Mouse (Mus musculus) limb, embryonic 14.5 days (tissue): ENCODE results near the gene 9930021J03Rik. TPM values are rescaled to one million over a fixed set of nuclear protein-coding genes. Genes with fewer than 3 reads are reported as not detected.

Source experiments
- ATAC-seq: fragments of 200-750 bp; cut with Nextera tagmentation; 2 replicates; pipeline ENCODE4 v1.8.0; 2017; ENCODE audit warnings: low read depth, moderate number of reproducible peaks, moderate TSS enrichment; ENCODE audit not compliant: low FRiP score
- DNase-seq: peaks from one replicate; pipeline ENCODE4 v3.0.0-alpha.2; 2015; ENCODE audit warnings: low spot score
- H3K27ac ChIP-seq: fragments of 300-500 bp; sonication (generic); replicated peaks from 2 replicates; pipeline ENCODE4 v1.5.1; 2014; ENCODE audit warnings: low read depth, mild to moderate bottlenecking, low read length, moderate library complexity, mixed read lengths
- H3K27me3 ChIP-seq: fragments of 300-500 bp; sonication (generic); 2 replicates; pipeline ENCODE4 v1.6.1; 2014; ENCODE audit warnings: low read length, mixed read lengths; ENCODE audit not compliant: control insufficient read depth, insufficient read depth
- H3K36me3 ChIP-seq: fragments of 300-500 bp; sonication (generic); 2 replicates; pipeline ENCODE4 v1.6.1; 2014; ENCODE audit warnings: mild to moderate bottlenecking, low read length, moderate library complexity, mixed read lengths; ENCODE audit not compliant: control insufficient read depth, insufficient read depth
- H3K4me1 ChIP-seq: fragments of 300-500 bp; sonication (generic); 2 replicates; pipeline ENCODE4 v1.6.1; 2014; ENCODE audit warnings: antibody characterized with exemption, low read length, mixed read lengths; ENCODE audit not compliant: control insufficient read depth, insufficient read depth
- H3K4me2 ChIP-seq: fragments of 300-500 bp; sonication (generic); replicated peaks from 2 replicates; pipeline ENCODE4 v1.6.1; 2014; ENCODE audit warnings: low read depth, mild to moderate bottlenecking, low read length, moderate library complexity; ENCODE audit not compliant: severe bottlenecking
- H3K4me3 ChIP-seq: fragments of 300-500 bp; sonication (generic); replicated peaks from 2 replicates; pipeline ENCODE4 v1.5.1; 2014; ENCODE audit warnings: low read length
- H3K9ac ChIP-seq: fragments of 300-500 bp; sonication (generic); 2 replicates; pipeline ENCODE4 v1.6.1; 2014; ENCODE audit warnings: mild to moderate bottlenecking, low read depth, low read length, moderate library complexity; ENCODE audit not compliant: severe bottlenecking
- H3K9me3 ChIP-seq: fragments of 300-500 bp; sonication (generic); 2 replicates; pipeline ENCODE4 v1.6.1; 2016; ENCODE audit warnings: low read length; ENCODE audit not compliant: control insufficient read depth
- POLR2A ChIP-seq: fragments of 200-500 bp; IDR thresholded peaks from 2 replicates; pipeline ENCODE4 v1.8.0; 2012; ENCODE audit warnings: inconsistent platforms, mild to moderate bottlenecking, moderate library complexity, borderline replicate concordance; ENCODE audit not compliant: insufficient read depth, insufficient read length; ENCODE audit errors: extremely low read depth
- WGBS: fragments of 180-500 bp; shearing (Covaris S2); extraction: QIAGEN DNeasy Blood & Tissue Kit; methylation state at CpG from one replicate; pipeline ENCODE4 v1.1.7; 2014; 5-methylcytosine and 5-hydroxymethylcytosine counted together
- polyA plus RNA-seq, 2 experiments: library from polyadenylated mRNA; depleted of rRNA in 1 of 2; stranded (reverse) in 1 of 2; unstranded in 1 of 2; fragments of >200 nt; fragmentation: Nextera tagmentation in 1 of 2; extraction: Ambion mirVana in 1 of 2; gene quantifications; 2 replicates each; pipeline versions ENCODE4 v1.2.1 to v1.2.3; 2012 to 2014

The 9930021J03Rik gene
- polyA plus RNA-seq, 2 experiments: 8.5 to 23.0 TPM

DNA sequence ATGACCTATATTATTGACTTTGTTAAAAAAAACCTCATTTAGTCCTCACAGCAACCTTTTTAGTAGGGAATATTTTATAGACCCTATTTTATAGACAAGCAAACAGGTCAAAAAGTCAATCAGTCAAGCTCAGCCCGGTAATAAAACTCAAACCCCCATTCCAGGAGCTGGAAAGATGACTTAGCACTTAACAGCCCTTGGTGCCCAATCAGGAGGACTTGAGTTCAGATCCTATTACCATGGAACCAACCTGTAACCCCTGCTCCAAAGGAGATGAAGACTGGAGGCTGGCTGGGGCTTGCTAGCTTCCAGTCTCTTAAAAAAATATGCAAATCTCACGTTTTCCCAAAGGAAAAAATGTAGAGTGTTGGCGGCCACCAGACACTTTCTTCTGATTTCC, 1.8 kb downstream of the 9930021J03Rik start:
- ATAC-seq (no peak), DNase-seq (no peak)
- Histone ChIP-seq H3K27me3 (no peaks in the 10 kb centered on the region), H3K27ac (no peak overlapping the region), H3K36me3 (peaks cover 3% of the 10 kb centered on the region; the same call in 1 of the 2 replicates), H3K9ac (no peak overlapping the region), H3K4me3 (peak overlapping the region; percentile 92; the same call in 1 of the 2 replicates), H3K9me3 (no peaks in the 10 kb centered on the region), H3K4me1 (peaks cover 4% of the 10 kb centered on the region; the same call in 1 of the 2 replicates), H3K4me2 (peak overlapping the region; percentile 78)
- 46% methylated on average over 3 of the region's 3 CpGs for WGBS
- TF ChIP-seq POLR2A: no peak

DNA sequence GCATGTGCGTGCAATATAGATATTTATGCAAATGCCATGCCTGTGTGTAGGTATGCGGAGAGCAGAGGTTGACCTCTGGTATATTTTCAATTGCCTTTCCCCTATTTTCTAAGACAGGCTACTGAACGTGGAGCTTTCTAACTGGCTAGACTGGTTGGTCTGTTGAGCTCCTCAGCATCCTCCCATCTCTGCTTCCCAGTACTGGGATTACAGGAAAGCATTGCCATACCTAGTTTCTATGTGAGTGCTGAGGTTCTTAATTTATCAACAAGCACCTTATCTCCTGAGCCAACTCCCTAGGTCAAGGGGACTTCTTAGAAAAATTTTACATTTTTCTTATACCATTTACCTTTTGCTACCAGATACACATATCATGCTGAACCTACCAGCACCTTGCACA, 8.4 kb downstream of the 9930021J03Rik start:
- no peaks in the 10 kb centered on the region for H3K36me3 ChIP-seq
- no peaks in the 10 kb centered on the region for H3K4me1 ChIP-seq
- ATAC-seq (no peak), DNase-seq (no peak)
- no peak overlapping the region for H3K4me2 ChIP-seq
- H3K4me3 ChIP-seq: no peak overlapping the region
- H3K27ac ChIP-seq: no peak overlapping the region
- H3K27me3 ChIP-seq: no peaks in the 10 kb centered on the region
- no peak for TF ChIP-seq POLR2A
- WGBS: 74% methylated on average over 3 of the region's 3 CpGs
- no peaks in the 10 kb centered on the region for H3K9me3 ChIP-seq
- H3K9ac ChIP-seq: no peak overlapping the region

DNA sequence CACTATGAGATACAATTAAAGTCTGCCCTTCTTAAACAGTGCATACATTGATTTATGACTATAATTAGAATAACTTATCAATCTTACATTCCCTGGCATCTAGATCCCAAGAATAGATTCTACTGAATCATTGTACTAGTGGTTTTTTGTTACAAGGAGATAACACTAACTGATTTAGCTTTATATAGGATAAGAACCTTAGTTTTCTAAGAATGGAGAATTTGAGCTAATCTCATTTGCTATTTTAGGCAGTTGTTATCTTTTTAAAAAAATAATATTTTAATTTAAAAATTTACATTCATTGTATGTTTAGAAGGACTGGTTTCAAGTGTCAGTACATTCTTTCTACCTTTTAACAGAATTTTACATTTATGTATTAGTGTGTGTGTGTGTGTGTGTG, 17.8 kb downstream of the 9930021J03Rik start:
- no peak overlapping the region for H3K4me2 ChIP-seq
- H3K4me1 ChIP-seq: no peaks in the 10 kb centered on the region
- H3K9ac ChIP-seq: no peak overlapping the region
- DNase-seq: no peak
- peaks cover 4% of the 10 kb centered on the region for H3K36me3 ChIP-seq
- no peak overlapping the region for H3K27ac ChIP-seq
- no peaks in the 10 kb centered on the region for H3K27me3 ChIP-seq
- no peak for TF ChIP-seq POLR2A
- no peak overlapping the region for H3K4me3 ChIP-seq
- no peaks in the 10 kb centered on the region for H3K9me3 ChIP-seq
- no peak for ATAC-seq

DNA sequence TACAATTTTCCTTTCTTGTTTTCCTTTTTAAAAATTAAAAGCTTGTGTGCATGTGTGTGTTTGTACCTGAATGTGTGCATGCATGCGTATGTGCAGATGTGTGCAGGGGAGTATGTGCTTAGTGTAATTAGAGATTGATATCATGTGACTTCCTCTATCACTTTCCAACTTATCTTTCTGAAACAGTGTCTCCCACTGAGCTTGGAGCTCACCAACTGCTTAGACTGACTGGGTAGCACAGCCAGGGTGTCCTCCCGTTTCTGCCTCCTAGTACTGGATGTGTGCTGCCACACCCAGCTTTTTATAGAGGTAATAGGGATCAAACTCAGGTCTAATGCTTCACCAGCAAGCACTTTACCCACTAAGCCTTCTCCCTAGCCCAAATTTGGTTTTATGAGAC, 22.9 kb downstream of the 9930021J03Rik start:
- no peaks in the 10 kb centered on the region for H3K4me1 ChIP-seq
- H3K27ac ChIP-seq: no peak overlapping the region
- ATAC-seq: no peak
- TF ChIP-seq POLR2A: no peak
- H3K36me3 ChIP-seq: peaks cover 7% of the 10 kb centered on the region; the same call in 1 of the 2 replicates
- no peak overlapping the region for H3K4me2 ChIP-seq
- DNase-seq: no peak
- H3K9me3 ChIP-seq: no peaks in the 10 kb centered on the region
- H3K4me3 ChIP-seq: no peak overlapping the region
- 75% methylated on average over 2 of the region's 2 CpGs for WGBS
- no peaks in the 10 kb centered on the region for H3K27me3 ChIP-seq
- H3K9ac ChIP-seq: no peak overlapping the region

DNA sequence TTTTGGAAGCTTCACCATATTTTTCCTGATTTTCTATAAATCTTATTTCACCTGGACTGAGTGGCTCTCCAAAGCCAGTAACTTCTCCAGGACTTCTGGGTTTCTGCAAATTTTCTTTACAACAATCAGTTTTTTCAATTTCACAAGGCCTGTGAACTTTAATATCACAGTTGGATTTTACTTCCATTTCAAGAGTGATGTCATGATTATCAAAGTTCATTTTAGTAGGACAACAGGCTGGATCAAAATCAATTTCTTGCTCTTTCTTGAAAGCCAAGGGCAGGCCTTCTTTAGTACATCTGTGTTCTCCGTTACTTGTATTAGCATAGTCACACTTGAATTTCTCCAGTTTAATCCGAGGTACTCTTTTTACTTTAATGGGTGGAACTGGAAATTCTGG, 51.9 kb downstream of the 9930021J03Rik start:
- 82% methylated on average over 2 of the region's 2 CpGs for WGBS
- DNase-seq (no peak), ATAC-seq (no peak)
- TF ChIP-seq POLR2A: no peak
- Histone ChIP-seq H3K27ac (no peak overlapping the region), H3K4me2 (no peak overlapping the region), H3K9ac (no peak overlapping the region), H3K9me3 (no peaks in the 10 kb centered on the region), H3K4me3 (no peak overlapping the region), H3K36me3 (peaks cover 6% of the 10 kb centered on the region), H3K27me3 (no peaks in the 10 kb centered on the region), H3K4me1 (no peaks in the 10 kb centered on the region)

- Histone ChIP-seq H3K27me3 (no peaks in the 10 kb centered on the region), H3K9me3 (no peaks in the 10 kb centered on the region), H3K27ac (no peak overlapping the region), H3K4me1 (no peaks in the 10 kb centered on the region), H3K9ac (no peak overlapping the region), H3K4me3 (no peak overlapping the region), H3K36me3 (peaks cover 14% of the 10 kb centered on the region), H3K4me2 (no peak overlapping the region)
- TF ChIP-seq POLR2A: no peak
- ATAC-seq: no peak
- no peak for DNase-seq
- WGBS: 93% methylated on average over 3 of the region's 3 CpGs
These were observed 54.8 kb downstream of the 9930021J03Rik start for GRCm38 (mm10) chr19:29750994-29751393.
